Mouse (Mus musculus) neutrophil, adult 5-6 weeks (primary cell): Measurements from ENCODE around the gene Fam110a. TPM values are rescaled to one million over a fixed set of nuclear protein-coding genes. Genes with fewer than 3 reads are reported as not detected.

Experiments used
- ATAC-seq: fragments of 151-379, 151-347 bp; 2 replicates; pipeline ENCODE4 v1.8.0; 2017; ENCODE audit warnings: mild to moderate bottlenecking, moderate TSS enrichment; ENCODE audit not compliant: insufficient number of reproducible peaks, poor library complexity, low FRiP score, severe bottlenecking; ENCODE audit errors: extremely low read depth
- total RNA-seq: library from RNA; stranded (forward); fragments of 200-1000 nt; gene quantifications from 2 replicates; pipeline ENCODE4 v1.2.3, GENCODE M21; 2017

The Fam110a gene
- total RNA-seq, 1 experiment from 2014 or later, result 7.4 TPM

GRCm38 (mm10) chr2:151949082-151949774, 30.8 kb downstream of the Fam110a start:
- ATAC-seq, result no peak

GRCm38 (mm10) chr2:151948311-151948710, 31.7 kb downstream of the Fam110a start:
- no peak for ATAC-seq

DNA sequence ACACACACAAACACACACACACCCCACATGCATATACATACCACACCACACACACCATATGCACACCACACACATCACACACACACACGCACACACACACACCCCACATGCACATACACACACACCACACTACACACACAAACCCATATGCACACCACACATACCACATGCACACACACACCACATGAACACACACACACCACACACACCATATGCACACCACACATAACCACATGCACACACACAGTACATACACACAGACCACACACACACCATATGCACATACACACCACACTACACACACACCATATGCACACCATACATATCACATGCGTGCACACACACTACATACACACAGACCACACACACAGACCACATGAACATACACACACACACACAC, 32.4 kb downstream of the Fam110a start:
- no peak for ATAC-seq

GRCm38 (mm10) chr2:151944106-151944505, 35.9 kb downstream of the Fam110a start:
- ATAC-seq, result no peak

DNA sequence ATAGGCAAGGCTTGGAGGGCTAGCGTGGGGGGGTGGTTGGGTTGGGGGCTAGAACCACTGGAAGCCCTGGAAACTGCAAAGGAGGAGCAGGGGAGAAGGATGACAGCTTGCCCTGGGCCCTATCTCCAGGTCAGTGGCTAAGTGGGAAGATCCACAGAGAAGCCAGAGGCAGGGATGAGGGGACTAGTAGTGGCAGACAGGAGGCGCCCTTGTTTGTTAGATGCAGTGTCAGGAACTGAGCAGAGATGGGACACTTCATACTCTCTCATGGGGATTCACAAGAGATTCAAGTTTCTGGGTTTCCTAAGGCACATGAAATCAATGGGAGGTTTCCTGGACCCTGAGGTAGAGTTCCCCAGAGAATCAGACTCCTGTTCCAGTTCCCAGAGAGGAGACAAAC, 38.8 kb downstream of the Fam110a start:
- ATAC-seq, result no peak

- ATAC-seq, result no peak
These were observed 40.2 kb downstream of the Fam110a start for GRCm38 (mm10) chr2:151939651-151940420.

GRCm38 (mm10) chr2:151938780-151939200, 41.2 kb downstream of the Fam110a start:
- ATAC-seq, result no peak

DNA sequence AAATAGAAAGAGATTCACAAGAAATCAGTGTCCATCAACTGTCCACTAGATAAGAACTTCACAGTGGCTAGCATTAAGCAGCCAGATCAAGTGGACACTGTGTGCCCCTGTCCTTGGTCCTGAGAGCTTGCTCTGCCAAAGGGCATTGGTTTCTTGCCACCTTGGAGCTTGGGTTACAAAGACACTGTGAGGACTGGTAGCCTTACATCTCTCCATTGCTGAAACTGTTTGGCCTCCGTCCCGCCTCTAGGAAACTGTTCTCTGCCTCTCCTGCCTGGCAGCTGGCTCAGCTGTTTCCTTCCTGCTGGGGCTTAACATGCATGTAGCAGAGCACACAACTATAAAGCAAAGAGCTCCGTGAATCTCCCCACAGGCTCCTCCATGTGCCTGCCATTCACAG, 42.1 kb downstream of the Fam110a start:
- ATAC-seq, result no peak

DNA sequence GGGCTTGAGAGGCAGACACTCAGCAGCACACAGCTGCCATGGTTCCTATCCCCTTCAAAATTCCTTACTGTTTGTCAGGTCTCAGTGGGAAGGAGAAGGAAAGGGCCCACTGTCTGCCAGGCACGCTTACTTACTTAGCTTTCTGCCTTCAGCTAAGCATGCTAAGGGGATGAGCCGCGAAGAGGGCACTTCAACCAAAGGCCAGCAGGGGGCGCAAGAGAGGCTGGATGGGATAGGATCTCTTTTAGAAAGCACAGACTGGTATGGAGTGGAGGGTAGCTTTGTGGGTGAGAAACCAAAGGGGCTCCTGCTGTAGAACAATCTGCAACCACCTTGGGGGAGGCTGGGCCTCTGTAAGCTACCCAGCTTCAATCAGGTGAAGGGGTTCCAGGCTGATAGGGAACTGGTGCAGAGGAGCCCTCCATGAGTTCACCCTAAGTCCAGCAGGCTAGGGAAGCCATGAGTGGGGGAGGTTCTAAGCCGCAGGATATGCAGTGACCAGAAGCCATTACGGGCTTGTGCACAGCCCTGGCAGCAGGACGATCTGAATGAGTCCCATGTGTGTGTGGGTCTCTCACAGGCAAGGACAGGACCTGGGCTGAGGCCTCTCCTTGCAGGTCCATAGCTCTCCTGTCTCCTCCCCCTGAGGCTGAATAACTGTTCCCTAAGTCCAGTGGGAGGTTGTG, 49.5 kb downstream of the Fam110a start:
- peak; percentile 68 for ATAC-seq

GRCm38 (mm10) chr2:151927103-151927502, 52.9 kb downstream of the Fam110a start:
- ATAC-seq, result no peak

- no peak for ATAC-seq
These were observed 54.3 kb downstream of the Fam110a start for GRCm38 (mm10) chr2:151925715-151926114.

DNA sequence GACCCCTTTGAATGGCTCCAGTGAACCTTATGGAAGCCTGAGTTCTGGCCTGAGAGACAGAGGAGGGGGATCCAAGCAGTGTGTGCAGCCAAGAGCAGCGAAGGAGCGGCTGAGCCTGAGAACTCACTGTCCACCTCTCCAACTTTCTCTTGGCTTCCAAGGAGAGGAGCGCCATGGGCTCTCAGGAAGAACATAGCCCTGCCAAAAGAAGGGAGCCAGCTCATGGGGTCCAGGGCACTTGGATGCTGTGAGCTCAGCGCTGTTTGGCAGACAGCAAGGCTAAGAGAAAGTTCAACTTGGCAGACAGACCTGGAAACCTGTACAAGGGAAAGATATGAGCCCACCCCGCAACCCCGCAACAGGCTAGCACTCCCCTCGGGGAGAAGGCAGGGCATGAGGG, 55.7 kb downstream of the Fam110a start:
- ATAC-seq, result no peak

DNA sequence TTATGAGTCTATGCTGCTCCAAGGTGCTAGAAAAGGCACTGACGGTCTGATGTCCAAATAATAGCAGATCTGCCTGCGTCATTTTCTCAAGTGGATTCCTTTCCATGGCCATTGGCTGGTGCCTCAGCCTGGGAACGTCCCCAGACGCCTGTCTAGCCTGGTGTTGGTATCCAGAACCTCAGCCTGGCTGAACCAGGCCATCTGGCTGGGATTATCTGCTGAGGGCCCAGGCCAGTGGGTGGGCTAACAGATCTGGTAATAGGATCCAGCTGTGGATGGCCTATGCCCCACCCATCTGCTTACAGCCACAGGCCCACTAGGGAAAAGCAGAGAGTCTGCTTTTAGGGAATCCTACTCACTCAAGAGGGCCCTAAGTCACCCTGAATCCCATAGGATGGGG, 58.4 kb downstream of the Fam110a start:
- ATAC-seq, result no peak

DNA sequence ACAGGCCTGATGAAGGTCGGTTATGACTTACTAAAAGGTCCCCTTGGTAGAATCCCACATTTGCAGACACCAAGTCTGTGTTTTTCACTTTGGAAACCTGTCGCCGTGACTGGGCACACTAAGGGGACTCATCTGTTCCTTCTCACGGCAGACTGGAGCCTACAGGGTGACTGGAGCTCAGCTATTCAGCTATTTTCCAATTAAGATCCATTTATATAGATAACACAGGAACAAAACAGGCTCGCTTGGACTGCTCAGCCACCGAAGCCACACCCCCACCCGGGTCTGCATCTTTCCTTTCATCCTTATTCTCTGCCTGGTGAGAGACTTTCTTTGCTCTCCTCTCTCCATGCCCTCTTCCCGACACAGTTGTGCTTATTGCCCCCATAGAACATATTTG, 59.0 kb downstream of the Fam110a start:
- no peak for ATAC-seq

Other genes with a start within 250 kb of the Fam110a start
- 11.4 and 13.3 TPM in 2 replicates for gene Psmf1, start 236.0 kb downstream of the Fam110a start, total RNA-seq
- not detected in 2 replicates for gene Rspo4, start 137.3 kb downstream of the Fam110a start, total RNA-seq
- gene Angpt4, start 69.0 kb downstream of the Fam110a start, total RNA-seq, result not detected in 2 replicates
- 1.4 and 1.5 TPM in 2 replicates for gene Slc52a3, start 16.3 kb upstream of the Fam110a start, total RNA-seq
- not detected in 2 replicates for gene Scrt2, start 101.3 kb upstream of the Fam110a start, total RNA-seq
- 3.6 TPM in 2 replicates for gene Srxn1, start 125.3 kb upstream of the Fam110a start, total RNA-seq
- not detected in 2 replicates for gene Tcf15, start 163.3 kb upstream of the Fam110a start, total RNA-seq
- 108 and 118 TPM in 2 replicates for gene Csnk2a1, start 246.6 kb upstream of the Fam110a start, total RNA-seq